Mouse (Mus musculus): ENCODE results near the gene Tbx3.

Gene Tbx3

DNA sequence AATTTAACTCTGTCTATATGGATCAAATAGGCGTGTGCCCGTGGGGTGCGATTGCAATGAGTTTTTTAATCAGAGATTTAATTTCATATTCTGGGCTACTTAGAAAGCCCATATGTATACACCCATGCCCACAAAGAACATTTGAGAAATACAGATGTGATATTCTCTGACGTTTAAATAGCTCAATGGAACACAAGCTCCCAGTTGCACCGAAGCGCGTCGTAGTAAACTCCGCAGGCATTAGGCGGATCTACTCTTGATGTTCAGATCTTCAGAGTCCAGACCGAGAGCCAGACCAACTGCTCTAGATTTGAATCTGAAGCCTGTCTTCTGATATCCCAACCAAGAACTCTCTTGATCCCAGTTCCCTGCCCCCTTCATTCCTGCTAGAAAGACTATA, 9.0 kb upstream of the Tbx3 start:
- no peak for DNase-seq (ENCODE audit: low read depth in 2 of 2, low spot score in 2 of 2)

DNA sequence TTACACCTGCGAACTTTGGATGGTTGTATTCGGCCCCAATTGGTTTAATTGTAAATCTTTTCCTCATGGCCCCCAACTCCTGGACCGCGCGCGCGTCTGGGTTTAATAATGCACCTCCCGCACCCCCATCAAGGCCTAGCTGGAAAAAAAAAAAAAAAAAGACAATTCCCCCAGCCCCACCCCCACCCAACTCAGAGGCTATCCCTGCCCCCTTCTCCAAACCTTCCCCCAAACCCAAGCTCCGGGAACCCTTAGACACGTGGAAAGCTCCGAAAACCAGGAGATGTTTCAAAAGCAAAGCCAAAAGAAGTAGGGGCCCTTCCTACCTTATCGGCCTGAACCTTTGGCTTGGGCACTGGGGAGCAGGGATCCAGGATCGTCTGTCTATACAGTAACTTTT, 8.1 kb upstream of the Tbx3 start:
- no peak for DNase-seq (ENCODE audit: low read depth in 2 of 2, low spot score in 2 of 2)

DNA sequence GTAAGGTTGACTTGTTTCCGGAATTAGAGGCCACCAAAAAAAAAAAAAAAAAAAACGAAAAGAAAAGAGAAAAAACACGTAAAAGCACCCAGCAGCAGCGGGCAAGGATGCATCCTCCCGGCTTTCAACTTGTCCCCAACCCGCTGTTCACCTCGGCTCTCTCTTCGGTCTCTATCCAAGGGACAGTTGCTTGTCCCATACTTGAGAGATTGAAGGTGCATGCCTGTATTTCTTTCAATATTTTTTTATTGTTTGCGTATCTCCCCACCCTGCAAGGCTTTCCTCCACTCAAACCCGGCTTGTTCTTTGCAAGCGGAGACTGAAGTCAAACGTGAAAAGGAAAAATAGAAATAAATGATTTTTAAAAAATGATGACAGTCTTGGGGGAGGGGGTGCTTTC, 7.7 kb upstream of the Tbx3 start:
- no peak for DNase-seq (ENCODE audit: low read depth in 2 of 2, low spot score in 2 of 2)

GRCm38 (mm10) chr5:119663241-119663640, 7.2 kb upstream of the Tbx3 start:
- no peak for DNase-seq (ENCODE audit: low read depth in 2 of 2, low spot score in 2 of 2)

DNA sequence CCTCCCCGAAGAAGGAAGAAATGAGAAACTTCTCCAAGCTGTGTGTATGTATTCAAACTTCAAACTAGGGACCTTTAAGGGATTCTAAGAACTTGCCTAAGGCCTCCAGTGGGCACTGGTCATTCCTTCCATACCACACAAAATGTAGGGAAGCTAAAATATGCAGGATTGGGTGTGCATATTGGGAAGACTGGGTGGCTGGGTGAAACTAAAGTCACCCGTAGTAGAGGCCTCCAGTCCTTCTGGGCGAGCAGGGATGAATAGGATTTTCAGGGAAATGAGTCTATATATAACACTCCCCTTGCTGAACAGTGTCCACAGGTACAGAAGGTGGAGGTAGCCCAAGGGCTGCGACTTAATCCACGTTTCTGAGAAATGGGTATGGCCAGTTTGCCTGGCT, 6.7 kb upstream of the Tbx3 start:
- DNase-seq (ENCODE audit: low read depth in 2 of 2, low spot score in 2 of 2) = no peak

DNA sequence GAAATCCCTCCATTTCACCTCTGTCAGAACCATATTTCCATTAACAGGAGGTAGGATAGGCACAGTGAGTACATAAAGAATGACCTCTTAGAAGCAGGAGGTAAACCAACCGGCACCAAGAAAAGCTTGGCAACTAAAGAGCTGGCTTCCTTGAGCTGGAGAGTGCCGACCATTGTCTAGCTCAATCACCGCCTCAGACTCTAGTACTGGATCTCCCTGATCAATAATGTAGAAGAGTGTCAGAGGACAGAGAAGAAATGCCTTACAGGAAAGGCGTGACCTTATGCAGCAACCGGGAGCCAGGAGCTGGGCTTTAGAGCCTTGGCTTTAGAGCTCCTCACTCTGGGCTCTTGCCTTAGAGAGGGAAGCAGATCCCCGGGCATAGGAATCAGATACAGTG, 4.7 kb upstream of the Tbx3 start:
- DNase-seq (ENCODE audit: low read depth in 2 of 2, low spot score in 2 of 2) = no peak

GRCm38 (mm10) chr5:119667356-119667940, 3.0 kb upstream of the Tbx3 start:
- no peak for DNase-seq (ENCODE audit: low read depth in 2 of 2, low spot score in 2 of 2)

DNA sequence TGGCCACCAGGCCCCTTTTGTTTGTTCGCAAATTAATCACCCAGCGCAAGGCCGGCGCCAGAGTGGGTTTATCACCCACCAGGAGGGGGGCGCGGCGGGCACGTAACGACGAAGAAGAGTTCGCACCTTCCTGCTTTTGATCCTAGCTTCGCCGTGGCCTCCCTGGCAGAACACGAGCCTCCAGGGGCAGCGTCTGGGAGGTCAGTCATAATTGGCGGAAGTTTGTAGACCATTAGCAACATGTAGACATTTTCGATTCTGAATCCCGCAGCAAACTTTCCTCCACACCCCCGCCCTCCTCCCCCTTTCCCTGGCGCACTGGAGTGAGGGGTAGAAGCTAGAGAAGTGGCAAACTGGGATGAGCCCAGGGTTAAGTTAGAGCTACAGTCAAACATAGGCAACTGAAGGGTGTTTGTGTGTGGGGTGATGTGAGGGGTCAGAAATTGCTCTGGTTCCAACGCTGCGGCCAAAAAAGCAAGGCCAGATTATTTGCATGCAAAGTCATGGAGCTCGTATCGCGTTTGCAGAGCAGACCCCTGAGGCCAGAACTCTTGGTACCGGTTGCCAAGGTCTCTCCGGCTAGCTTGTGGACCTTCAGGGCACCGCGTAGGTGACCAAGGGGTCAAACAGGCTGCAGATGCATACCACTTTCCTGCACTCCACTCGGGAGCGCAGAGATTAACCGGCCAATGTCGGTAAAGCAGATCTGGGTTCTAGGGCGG, 2.1 kb upstream of the Tbx3 start:
- DNase-seq (ENCODE audit: low read depth in 2 of 2, low spot score in 2 of 2) = no peak

DNA sequence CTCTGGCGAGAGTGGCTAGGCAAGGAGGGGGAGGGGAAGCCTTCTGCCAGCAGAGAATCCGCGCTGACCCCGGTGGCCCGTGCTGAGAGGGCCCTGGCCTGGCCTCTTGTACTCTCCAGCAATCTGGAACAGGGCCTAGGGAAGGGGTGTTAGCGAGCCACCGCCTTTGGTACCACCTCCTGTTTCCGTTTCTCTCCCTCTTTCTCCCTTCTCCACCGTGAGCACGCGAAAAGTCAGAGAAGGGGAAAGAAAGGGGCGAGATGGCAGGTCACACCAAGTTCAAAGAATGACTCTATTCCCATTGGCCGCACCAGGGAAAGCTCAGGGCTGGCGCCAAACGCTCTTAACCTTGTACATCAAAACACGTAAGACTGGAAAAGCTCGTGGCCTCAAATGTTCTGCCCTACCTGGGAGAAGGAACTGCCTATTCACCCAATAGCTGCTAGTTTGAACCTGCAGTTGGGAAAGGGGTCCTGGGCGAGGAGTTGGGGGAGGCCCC, 1.5 kb upstream of the Tbx3 start:
- DNase-seq (ENCODE audit: low read depth in 2 of 2, low spot score in 2 of 2) = no peak

DNA sequence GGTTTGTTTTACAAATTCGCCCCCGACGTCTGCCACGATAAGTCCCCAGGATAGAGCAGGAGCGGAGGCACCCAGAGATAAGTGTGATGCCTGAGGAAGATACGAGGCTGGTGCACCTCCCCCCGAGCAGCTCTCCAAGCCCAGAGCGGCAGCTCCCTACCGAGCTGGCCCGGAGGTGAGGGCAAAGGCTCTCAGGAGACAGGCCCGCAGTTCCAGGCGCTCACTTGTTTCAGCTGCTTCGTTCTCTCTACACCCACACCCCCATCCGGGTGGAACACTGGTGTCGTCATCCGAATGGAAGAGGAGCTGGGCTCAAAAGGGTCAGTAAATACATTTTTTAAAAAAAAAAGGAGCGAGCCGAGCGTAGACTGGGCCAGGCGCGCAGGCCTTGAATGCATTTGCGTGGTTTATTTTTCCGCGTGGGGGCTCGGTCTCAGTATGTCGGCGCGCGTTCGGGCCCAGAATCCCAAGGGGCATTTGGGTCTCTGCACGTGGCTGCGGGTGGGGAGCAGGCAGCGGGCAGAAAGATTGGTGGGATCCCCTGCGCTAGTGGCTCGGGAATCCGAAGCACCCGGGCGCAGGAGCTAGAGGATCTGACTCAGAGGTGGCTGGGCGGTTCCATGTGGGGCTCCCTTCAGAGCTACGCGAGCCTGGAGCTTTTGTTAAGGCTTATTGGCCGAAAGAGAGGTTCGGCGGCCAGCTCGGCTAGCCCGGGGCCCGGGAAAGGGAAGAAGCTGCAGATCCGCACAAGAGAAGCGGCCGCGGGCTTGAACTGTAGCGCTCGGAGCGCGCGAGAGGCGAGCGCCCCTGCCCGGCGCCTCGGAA, 516 bp upstream of the Tbx3 start:
- no peak for DNase-seq (ENCODE audit: low read depth in 2 of 2, low spot score in 2 of 2)

GRCm38 (mm10) chr5:119671124-119671801, 794 bp downstream of the Tbx3 start:
- no peak for DNase-seq (ENCODE audit: low read depth in 2 of 2, low spot score in 2 of 2)

DNA sequence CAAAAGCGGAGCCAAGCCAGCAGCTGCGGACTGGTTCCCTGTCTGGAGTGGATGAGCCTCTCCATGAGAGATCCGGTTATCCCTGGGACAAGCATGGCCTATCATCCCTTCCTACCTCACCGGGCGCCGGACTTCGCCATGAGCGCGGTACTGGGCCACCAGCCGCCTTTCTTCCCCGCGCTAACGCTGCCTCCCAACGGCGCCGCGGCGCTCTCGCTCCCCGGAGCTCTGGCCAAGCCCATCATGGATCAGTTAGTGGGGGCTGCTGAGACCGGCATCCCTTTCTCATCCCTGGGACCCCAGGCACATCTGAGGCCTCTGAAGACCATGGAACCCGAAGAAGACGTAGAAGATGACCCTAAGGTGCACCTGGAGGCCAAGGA, 1.5 kb downstream of the Tbx3 start:
- DNase-seq (ENCODE audit: low read depth in 2 of 2, low spot score in 2 of 2) = no peak

GRCm38 (mm10) chr5:119672348-119672983, 2.0 kb downstream of the Tbx3 start:
- no peak for DNase-seq (ENCODE audit: low read depth in 2 of 2, low spot score in 2 of 2)

DNA sequence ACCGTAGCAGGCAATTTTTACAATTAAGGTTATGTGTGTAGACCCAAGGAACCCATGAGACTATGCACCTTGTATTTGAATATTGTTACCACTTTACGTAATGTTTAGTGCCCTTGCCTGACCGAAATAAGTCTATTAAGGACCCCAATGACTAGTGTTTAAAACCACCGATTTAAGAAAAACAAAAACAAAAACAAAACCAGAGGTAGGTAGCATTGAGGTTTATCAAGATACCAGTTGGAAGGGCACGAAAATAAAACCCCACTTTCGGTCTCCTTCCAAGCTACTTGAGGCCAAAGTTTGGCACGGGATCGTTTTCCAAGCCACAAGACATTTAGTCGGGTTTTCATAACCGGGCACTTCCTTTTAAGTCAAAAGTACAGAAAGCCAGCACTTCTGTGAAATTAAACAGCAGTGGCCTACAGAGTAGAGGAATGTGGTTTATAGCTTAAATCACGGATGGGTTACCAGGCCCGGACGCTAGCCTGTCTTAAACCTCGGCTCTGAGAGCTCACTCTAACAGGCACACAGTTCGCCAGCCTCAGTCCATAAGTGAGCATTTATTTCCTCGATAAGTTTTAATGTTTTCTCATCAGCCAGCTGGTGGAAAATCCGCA, 2.6 kb downstream of the Tbx3 start:
- no peak for DNase-seq (ENCODE audit: low read depth in 2 of 2, low spot score in 2 of 2)

DNA sequence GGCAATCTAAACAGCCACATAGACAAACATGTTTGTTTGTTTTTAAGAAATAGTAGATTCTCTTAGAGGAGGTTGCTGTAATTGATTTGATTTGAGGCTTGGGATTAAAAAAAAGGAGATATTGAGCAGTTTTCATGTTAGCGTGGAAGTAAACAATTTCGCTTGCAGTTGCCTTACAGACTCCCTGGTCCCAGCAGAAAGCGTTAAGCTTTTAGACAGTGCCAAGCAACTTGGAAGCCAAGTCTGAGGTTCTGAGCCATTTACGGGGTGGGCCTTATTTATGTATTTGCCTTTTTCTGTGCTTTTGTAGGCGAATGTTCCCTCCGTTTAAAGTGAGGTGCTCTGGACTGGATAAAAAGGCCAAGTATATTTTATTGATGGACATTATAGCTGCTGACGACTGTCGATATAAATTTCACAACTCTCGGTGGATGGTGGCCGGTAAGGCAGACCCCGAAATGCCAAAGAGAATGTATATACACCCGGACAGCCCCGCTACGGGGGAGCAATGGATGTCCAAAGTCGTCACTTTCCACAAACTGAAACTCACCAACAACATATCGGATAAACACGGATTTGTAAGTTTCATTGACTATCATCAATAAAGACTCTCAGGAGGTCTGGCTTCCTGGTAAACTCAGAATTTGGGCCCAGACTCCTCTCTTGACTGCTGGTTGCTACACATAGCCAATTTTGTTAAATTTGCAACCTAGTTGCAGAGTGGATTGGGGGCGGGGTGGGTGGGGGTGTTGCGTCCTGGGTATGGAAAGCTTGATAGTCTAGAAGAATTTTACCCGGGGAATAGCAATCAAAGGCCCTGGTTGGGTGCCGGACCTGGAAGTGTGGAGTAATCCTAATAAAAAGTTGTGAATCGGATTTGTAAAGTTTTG, 3.5 kb downstream of the Tbx3 start:
- no peak for DNase-seq (ENCODE audit: low read depth in 2 of 2, low spot score in 2 of 2)

DNA sequence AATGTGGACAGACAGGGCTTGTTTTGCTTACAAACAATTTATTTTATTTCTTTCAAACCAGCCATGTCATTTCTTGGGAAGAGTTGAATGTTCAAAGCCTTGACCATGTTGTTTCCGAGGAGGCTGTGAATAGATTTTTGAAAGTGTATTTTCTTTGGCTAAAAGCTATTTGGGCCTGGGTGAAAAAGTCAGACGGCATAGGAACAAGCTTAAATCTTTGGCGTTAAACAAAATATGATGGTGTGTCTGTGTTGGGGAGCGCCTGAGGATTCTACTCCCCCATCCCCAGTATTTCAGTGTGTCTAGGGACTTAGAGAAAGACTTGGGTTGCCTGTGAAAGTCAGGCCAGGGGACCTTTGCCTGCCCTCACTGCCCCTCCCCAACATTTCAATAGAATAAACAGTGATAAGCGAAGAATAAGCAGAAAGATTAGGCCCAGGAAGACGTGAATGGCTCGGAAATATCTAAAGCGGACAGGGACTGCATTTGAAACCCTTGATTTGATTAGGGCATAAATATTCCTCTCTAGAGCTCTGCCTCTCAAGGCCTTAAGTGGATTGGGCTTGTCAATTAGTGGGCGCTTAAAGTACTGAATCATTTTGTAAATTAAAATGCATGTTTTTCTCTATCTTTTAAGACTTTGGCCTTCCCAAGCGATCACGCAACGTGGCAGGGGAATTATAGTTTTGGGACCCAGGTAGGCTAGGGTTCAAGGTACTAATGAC, 4.3 kb downstream of the Tbx3 start:
- no peak for DNase-seq (ENCODE audit: low read depth in 2 of 2, low spot score in 2 of 2)

DNA sequence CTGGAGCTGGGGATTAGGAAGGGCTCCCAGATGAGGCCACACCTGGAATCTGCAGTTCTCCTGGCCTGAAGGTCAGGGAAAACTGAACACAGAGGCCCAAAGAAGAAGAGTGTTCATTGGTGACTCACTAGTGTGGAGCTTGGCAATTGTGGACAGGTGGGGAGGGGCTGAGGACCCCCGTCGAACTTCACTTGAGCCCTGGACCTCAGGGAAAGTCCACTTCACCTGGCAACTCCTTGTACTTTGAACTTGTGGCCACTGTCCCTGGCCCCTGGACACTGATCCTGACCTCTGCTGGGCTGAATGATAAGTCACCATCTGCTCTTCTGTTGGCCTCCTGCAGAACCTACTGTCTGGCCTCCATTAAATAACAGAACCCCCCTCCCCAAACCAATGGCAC, 5.8 kb downstream of the Tbx3 start:
- no peak for DNase-seq (ENCODE audit: low read depth in 2 of 2, low spot score in 2 of 2)

DNA sequence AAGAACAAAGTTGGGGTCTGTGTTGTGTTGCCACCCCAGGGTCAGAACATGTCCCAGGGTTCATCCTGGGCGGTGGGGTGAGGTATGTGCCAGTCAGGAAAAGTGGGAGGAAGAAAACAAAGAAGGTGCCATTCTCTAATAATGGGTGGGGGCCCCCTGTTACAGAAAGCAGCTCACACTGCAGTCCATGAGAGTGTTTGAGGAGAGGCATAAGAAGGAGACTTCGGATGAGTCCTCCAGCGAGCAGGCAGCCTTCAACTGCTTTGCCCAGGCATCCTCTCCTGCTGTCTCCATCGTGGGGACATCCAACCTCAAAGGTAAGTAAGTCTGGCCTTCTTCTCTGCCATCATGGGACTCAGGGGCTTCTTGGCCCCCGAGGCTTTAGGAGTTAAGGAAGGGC, 8.0 kb downstream of the Tbx3 start:
- DNase-seq (ENCODE audit: low read depth in 2 of 2, low spot score in 2 of 2) = no peak

DNA sequence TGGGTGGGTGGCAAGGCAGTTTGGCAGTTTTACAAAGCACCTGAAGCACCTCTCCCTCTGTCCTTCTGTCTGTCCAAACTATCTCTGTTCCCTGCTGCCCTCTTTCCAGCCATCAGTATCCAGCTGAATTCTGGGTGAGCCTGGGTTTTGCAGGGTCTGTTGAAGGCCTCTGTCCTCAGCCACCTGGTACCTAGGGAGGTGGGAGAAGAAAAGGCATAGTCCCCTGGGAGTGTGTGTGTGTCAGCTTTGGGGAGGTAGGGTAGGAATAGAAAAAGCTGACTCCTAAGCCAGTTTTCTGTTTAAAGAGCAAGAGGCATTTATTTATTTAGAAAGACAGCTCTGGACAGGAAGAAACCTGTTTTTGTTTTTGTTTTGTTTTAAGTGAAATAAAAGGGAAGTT, 8.6 kb downstream of the Tbx3 start:
- DNase-seq (ENCODE audit: low read depth in 2 of 2, low spot score in 2 of 2) = no peak
